Mouse (Mus musculus): Measurements from ENCODE around the gene Bicral. TPM values are rescaled to one million over a fixed set of nuclear protein-coding genes. Genes with fewer than 3 reads are reported as not detected.
A peak's percentile ranks its signal among the peaks of the same experiment; 100 is the strongest.

Bicral gene
- polyA plus RNA-seq (2014; fragmentation: Nextera tagmentation; extraction: Ambion mirVana), result 2.6 and 5.2 TPM in 2 replicates

DNA sequence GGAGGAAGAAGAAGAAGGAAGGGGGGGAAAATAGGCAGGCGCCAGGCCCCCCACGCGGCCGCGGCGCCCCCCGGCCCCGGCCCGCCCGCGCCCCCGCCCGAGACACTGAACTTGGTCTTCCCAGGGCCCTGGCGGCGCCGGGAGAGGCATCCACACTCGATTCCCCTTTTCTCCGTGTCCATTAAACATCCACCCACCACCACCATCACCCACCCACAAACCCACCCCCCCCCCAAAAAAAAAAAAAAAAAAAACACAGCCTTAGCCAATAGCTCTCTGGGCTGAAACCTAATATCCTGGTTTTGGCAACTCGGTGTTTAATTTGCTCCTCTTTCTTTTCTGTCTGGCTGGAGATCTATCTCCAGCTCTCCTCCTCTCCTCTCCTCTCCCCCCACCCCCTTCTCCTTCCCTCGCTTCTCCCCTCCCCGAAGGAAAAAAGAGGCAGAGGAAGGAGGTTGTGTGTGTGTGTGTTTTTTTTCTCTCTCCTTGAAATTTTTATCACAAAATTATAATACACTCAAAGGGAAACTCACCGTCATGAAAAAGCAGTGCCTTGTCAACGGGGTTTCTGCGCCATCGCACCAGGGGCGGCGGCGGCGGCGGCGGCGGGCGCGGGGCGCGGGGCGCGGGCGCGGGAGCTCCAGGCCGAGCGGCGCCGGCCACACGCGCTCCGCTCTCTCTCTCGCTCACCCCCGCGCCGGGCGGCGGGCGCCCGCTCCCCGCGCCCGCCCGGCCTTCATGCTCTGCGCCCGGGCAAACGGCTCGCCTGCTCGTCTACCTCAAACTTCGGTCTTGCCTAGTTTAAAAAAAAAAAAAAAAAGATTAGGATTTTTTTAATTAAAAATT is at the start of gene Bicral:
Gene Bicral, minus strand, starts transcription at position 580 of the 846 bp plus-strand sequence.
- Histone ChIP-seq H3K27me3 (ENCODE audit: control insufficient read depth, insufficient read depth, low read length) (no peaks in the 10 kb centered on the region), H3K4me1 (ENCODE audit: control insufficient read depth, insufficient read depth, low read length) (peaks cover 23% of the 10 kb centered on the region), H3K36me3 (ENCODE audit: control insufficient read depth, insufficient read depth, low read length) (no peaks in the 10 kb centered on the region), H3K27ac (ENCODE audit: low read depth, low read length) (peak within 1 kb of the TSS; percentile 100), H3K4me3 (ENCODE audit: low read length) (peak within 1 kb of the TSS; percentile 99), H3K9me3 (ENCODE audit: control insufficient read depth, low read length) (no peaks in the 10 kb centered on the region), H3K4me2 (replicated peaks; ENCODE audit: low read depth, low read length) (peak within 1 kb of the TSS; percentile 55), H3K9ac (ENCODE audit: low read depth, low read length) (peak within 1 kb of the TSS; percentile 100)
- WGBS, result under 1% methylated on average over 62 of the region's 65 CpGs
- ATAC-seq (ENCODE audit: low FRiP score, low TSS enrichment), result peak; percentile 86

DNA sequence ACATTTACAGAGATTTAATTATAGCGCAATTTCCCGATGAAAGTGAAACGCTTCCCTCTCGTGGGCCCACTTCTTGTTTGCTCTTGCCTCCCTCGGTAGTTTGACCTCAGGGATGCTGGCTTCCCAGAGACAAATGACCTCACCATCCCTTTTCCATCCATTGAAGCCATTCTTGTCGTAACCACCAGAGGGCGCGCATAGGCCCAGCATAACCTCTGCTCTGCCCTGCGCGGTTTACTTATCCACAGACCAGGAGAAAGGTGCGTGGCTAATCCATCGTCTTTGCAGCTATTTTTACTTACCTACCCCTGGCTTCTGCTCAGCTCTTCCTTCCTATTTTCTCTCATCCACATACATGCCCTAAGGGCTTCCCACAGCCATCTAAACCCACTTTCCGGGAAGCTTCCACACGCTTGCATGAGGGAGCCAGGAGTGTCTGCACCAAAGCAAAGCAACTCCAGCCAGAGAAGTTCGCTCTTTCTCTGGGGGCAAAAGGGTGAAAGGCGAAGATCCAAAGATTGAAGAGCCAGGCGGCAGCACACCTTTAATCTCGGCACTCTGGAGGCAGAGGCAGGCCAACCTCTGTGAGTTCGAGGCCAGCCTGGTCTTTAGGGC is 45.7 kb upstream of the Bicral start:
- peak; percentile 78 for ATAC-seq (ENCODE audit: low FRiP score, low TSS enrichment)
- Histone ChIP-seq H3K4me2 (replicated peaks; ENCODE audit: low read depth, low read length) (no peak overlapping the region), H3K9ac (ENCODE audit: low read depth, low read length) (no peak overlapping the region)

DNA sequence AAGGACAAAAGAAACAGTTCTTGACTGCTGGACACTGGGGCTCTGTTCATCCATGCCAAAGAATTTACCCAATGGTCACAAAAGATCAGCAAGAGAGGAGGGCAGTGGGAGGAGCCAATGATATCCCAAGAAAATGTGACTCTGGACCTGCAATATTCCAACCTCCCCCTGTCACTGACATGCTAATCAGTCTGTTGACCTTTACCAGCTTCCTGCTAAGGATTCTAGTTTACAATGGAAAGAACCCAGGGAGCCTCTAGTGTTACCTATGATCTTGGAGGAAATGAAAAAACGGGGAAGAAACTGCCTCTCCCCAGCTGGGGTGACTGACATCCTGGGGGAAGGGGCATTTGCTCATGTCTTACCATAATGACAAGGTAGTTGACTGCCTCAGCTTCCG is 42.7 kb upstream of the Bicral start:
- WGBS, result 61% methylated on average over 2 of the region's 2 CpGs
- no peak overlapping the region for H3K9ac ChIP-seq (ENCODE audit: low read depth, low read length)
- H3K4me3 ChIP-seq (ENCODE audit: low read length), result no peak overlapping the region
- H3K9me3 ChIP-seq (ENCODE audit: control insufficient read depth, low read length), result no peaks in the 10 kb centered on the region
- H3K36me3 ChIP-seq (ENCODE audit: control insufficient read depth, insufficient read depth, low read length), result no peaks in the 10 kb centered on the region
- ATAC-seq (ENCODE audit: low FRiP score, low TSS enrichment), result no peak
- no peak overlapping the region for H3K27ac ChIP-seq (ENCODE audit: low read depth, low read length)
- no peak overlapping the region for H3K4me2 ChIP-seq (replicated peaks; ENCODE audit: low read depth, low read length)
- peaks cover 8% of the 10 kb centered on the region for H3K4me1 ChIP-seq (ENCODE audit: control insufficient read depth, insufficient read depth, low read length)
- H3K27me3 ChIP-seq (ENCODE audit: control insufficient read depth, insufficient read depth, low read length), result no peaks in the 10 kb centered on the region

More for the DNA sequence above, 45.7 kb upstream of the Bicral start:
- 20% methylated on average over 19 of the region's 19 CpGs for WGBS
- Histone ChIP-seq H3K4me1 (ENCODE audit: control insufficient read depth, insufficient read depth, low read length) (no peaks in the 10 kb centered on the region), H3K9me3 (ENCODE audit: control insufficient read depth, low read length) (no peaks in the 10 kb centered on the region; the same call in 1 of the 2 replicates), H3K36me3 (ENCODE audit: control insufficient read depth, insufficient read depth, low read length) (no peaks in the 10 kb centered on the region), H3K4me3 (ENCODE audit: low read length) (no peak overlapping the region), H3K27me3 (ENCODE audit: control insufficient read depth, insufficient read depth, low read length) (no peaks in the 10 kb centered on the region), H3K27ac (ENCODE audit: low read depth, low read length) (no peak overlapping the region)

- 11% methylated on average over 13 of the region's 13 CpGs for WGBS
- peak; percentile 95 for ATAC-seq (ENCODE audit: low FRiP score, low TSS enrichment)
- H3K9ac ChIP-seq (ENCODE audit: low read depth, low read length), result 0 out of 2 replicates have a peak overlapping the region, but pooled peaks have one; percentile 23
Measured at GRCm38 (mm10) chr17:46897221-46897950, 39.1 kb upstream of the Bicral start.

DNA sequence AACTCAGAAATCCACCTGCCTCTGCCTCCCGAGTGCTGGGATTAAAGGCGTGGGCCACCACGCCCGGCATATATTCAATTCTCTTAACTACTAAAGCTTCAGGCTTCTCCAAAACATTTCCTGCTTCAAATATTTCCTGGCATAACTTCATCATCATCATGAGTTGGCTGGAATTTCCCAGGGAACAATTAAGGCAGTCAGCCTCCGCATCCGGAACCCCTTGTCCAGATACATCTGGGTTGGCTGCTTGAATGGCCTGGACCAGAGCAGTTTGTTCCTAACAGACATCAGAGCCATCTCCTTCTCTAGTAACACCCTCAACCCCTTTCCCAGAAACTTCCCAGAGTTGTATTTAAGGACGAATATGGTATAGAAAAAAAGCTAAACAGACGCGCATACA is 37.1 kb upstream of the Bicral start:
- H3K4me1 ChIP-seq (ENCODE audit: control insufficient read depth, insufficient read depth, low read length), result peaks cover 26% of the 10 kb centered on the region
- ATAC-seq (ENCODE audit: low FRiP score, low TSS enrichment), result no peak
- H3K27me3 ChIP-seq (ENCODE audit: control insufficient read depth, insufficient read depth, low read length), result no peaks in the 10 kb centered on the region
- H3K4me2 ChIP-seq (replicated peaks; ENCODE audit: low read depth, low read length), result no peak overlapping the region
- H3K4me3 ChIP-seq (ENCODE audit: low read length), result no peak overlapping the region
- H3K9ac ChIP-seq (ENCODE audit: low read depth, low read length), result no peak overlapping the region
- WGBS, result 96% methylated on average over 9 of the region's 9 CpGs
- H3K36me3 ChIP-seq (ENCODE audit: control insufficient read depth, insufficient read depth, low read length), result peaks cover 3% of the 10 kb centered on the region; the same call in 1 of the 2 replicates
- no peaks in the 10 kb centered on the region for H3K9me3 ChIP-seq (ENCODE audit: control insufficient read depth, low read length)
- no peak overlapping the region for H3K27ac ChIP-seq (ENCODE audit: low read depth, low read length)

More at GRCm38 (mm10) chr17:46897221-46897950, 39.1 kb upstream of the Bicral start:
- Histone ChIP-seq H3K4me3 (ENCODE audit: low read length) (no peak overlapping the region), H3K4me2 (replicated peaks; ENCODE audit: low read depth, low read length) (peak overlapping the region; percentile 30), H3K4me1 (ENCODE audit: control insufficient read depth, insufficient read depth, low read length) (peaks cover 13% of the 10 kb centered on the region), H3K9me3 (ENCODE audit: control insufficient read depth, low read length) (no peaks in the 10 kb centered on the region), H3K36me3 (ENCODE audit: control insufficient read depth, insufficient read depth, low read length) (peaks cover 3% of the 10 kb centered on the region; the same call in 1 of the 2 replicates), H3K27me3 (ENCODE audit: control insufficient read depth, insufficient read depth, low read length) (no peaks in the 10 kb centered on the region), H3K27ac (ENCODE audit: low read depth, low read length) (peak overlapping the region; percentile 67; the same call in 1 of the 2 replicates)

GRCm38 (mm10) chr17:46890843-46891594 is 32.7 kb upstream of the Bicral start:
- H3K9me3 ChIP-seq (ENCODE audit: control insufficient read depth, low read length), result no peaks in the 10 kb centered on the region
- no peaks in the 10 kb centered on the region for H3K27me3 ChIP-seq (ENCODE audit: control insufficient read depth, insufficient read depth, low read length)
- ATAC-seq (ENCODE audit: low FRiP score, low TSS enrichment), result peak; percentile 20

DNA sequence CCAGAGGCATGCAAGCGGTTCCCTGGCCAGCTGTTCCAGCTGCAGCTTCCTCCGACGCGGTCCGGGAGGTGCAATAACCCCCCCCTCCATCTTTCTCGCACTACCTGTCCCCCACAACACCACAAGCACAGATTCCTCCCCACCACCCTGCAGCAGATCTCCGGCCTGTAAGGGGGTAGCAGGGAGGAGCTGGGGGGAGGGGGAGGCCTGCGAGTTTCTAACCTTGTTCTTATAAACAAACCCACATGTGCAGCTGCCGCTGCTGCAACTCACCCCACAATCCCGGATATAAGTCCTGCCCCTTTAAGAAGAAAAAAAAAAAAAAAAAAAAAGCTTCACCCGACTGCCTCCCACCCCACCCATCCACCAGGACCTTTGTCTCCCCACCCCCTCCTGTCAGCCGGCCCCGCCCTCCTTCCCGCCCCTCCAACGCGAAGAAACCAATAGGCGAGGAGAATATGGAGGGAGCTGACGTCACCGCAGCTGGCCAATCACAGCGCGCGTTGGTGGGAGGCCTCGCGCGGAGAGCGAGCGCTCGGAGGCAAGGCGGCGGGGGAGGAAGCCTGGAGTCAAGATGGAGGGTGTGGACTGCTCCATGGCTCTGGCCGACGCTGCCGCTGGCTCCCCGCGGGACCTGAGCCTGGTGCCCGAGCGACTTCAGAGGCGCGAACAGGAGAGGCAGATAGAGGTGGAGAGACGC is 32.0 kb upstream of the Bicral start, which contains the start of gene Tbcc:
Gene Tbcc, plus strand, starts transcription at position 569 of the 700 bp plus-strand sequence.
- under 1% methylated on average over 40 of the region's 40 CpGs for WGBS

More at GRCm38 (mm10) chr17:46890843-46891594, 32.7 kb upstream of the Bicral start:
- H3K9ac ChIP-seq (ENCODE audit: low read depth, low read length), result peak overlapping the region; percentile 85
- peaks cover 21% of the 10 kb centered on the region for H3K4me1 ChIP-seq (ENCODE audit: control insufficient read depth, insufficient read depth, low read length)
- peak overlapping the region; percentile 95 for H3K4me3 ChIP-seq (ENCODE audit: low read length)
- WGBS, result 1% methylated on average over 64 of the region's 64 CpGs
- peak overlapping the region; percentile 97 for H3K4me2 ChIP-seq (replicated peaks; ENCODE audit: low read depth, low read length)
- H3K27ac ChIP-seq (ENCODE audit: low read depth, low read length), result peak overlapping the region; percentile 80
- peaks cover 3% of the 10 kb centered on the region; the same call in 1 of the 2 replicates for H3K36me3 ChIP-seq (ENCODE audit: control insufficient read depth, insufficient read depth, low read length)

More for the DNA sequence above, 32.0 kb upstream of the Bicral start, which contains the start of gene Tbcc:
- ATAC-seq (ENCODE audit: low FRiP score, low TSS enrichment), result peak; percentile 91
- peaks cover 21% of the 10 kb centered on the region for H3K4me1 ChIP-seq (ENCODE audit: control insufficient read depth, insufficient read depth, low read length)
- no peaks in the 10 kb centered on the region for H3K27me3 ChIP-seq (ENCODE audit: control insufficient read depth, insufficient read depth, low read length)
- H3K9me3 ChIP-seq (ENCODE audit: control insufficient read depth, low read length), result no peaks in the 10 kb centered on the region
- H3K36me3 ChIP-seq (ENCODE audit: control insufficient read depth, insufficient read depth, low read length), result peaks cover 3% of the 10 kb centered on the region; the same call in 1 of the 2 replicates
- peak within 1 kb of the TSS; percentile 85 for H3K9ac ChIP-seq (ENCODE audit: low read depth, low read length)
- H3K4me2 ChIP-seq (replicated peaks; ENCODE audit: low read depth, low read length), result peak within 1 kb of the TSS; percentile 97
- H3K4me3 ChIP-seq (ENCODE audit: low read length), result peak within 1 kb of the TSS; percentile 95
- H3K27ac ChIP-seq (ENCODE audit: low read depth, low read length), result peak within 1 kb of the TSS; percentile 97
